Mouse (Mus musculus) ES-Bruce4 (cell line): ENCODE results near the gene Smim22. TPM values are rescaled to one million over a fixed set of nuclear protein-coding genes. Genes with fewer than 3 reads are reported as not detected.
A peak's percentile ranks its signal among the peaks of the same experiment; 100 is the strongest.

ENCODE experiments used
- H3K27ac ChIP-seq: 2 replicates; pipeline ENCODE4 v1.5.1; 2012; ENCODE audit warnings: low read length, inconsistent platforms; ENCODE audit not compliant: insufficient read depth
- H3K27me3 ChIP-seq: 2 replicates; pipeline ENCODE4 v1.6.1; 2012; ENCODE audit warnings: mild to moderate bottlenecking, low read length, inconsistent platforms; ENCODE audit not compliant: control insufficient read depth, poor library complexity, insufficient read depth, severe bottlenecking
- H3K36me3 ChIP-seq: 2 replicates; pipeline ENCODE4 v1.6.1; 2012; ENCODE audit warnings: inconsistent platforms, mild to moderate bottlenecking, low read length, moderate library complexity; ENCODE audit not compliant: control insufficient read depth, poor library complexity, insufficient read depth, severe bottlenecking
- H3K4me1 ChIP-seq: one replicate; pipeline ENCODE4 v1.8.1; 2011; ENCODE audit warnings: low read length; ENCODE audit not compliant: control insufficient read depth, insufficient read depth
- H3K4me3 ChIP-seq: 2 replicates; pipeline ENCODE4 v1.5.1; 2011; ENCODE audit warnings: low read depth, mild to moderate bottlenecking, low read length
- H3K9ac ChIP-seq: 2 replicates; pipeline ENCODE4 v1.6.1; 2012; ENCODE audit warnings: low read depth, mild to moderate bottlenecking, inconsistent platforms; ENCODE audit not compliant: poor library complexity, severe bottlenecking
- H3K9me3 ChIP-seq: replicated peaks from 2 replicates; pipeline ENCODE4 v1.6.1; 2012; ENCODE audit warnings: mild to moderate bottlenecking, low read length, inconsistent platforms; ENCODE audit not compliant: control insufficient read depth, poor library complexity, insufficient read depth, severe bottlenecking
- CTCF ChIP-seq: IDR thresholded peaks from one replicate; pipeline ENCODE4 v1.8.1; 2011; ENCODE audit warnings: low read depth, low read length
- EP300 ChIP-seq: IDR thresholded peaks from 2 replicates; pipeline ENCODE4 v1.6.1; 2011; ENCODE audit warnings: low read depth, low read length; ENCODE audit not compliant: insufficient read depth
- POLR2A ChIP-seq: IDR thresholded peaks from one replicate; pipeline ENCODE4 v1.8.1; 2011; ENCODE audit warnings: low read length; ENCODE audit not compliant: insufficient read depth
- polyA plus RNA-seq: library from polyadenylated mRNA; stranded (reverse); fragments of >200 nt; gene quantifications from 2 replicates; pipeline ENCODE4 v1.2.4, GENCODE M21; 2011; ENCODE audit warnings: low read depth; ENCODE audit not compliant: missing spikeins, insufficient read depth, insufficient read length

The Smim22 gene
- polyA plus RNA-seq, 1 experiment, result 7.7 TPM

GRCm38 (mm10) chr16:5013054-5013838 lies 6.2 kb downstream of the Smim22 start, which contains the start of gene Rogdi:
Gene Rogdi (minus strand): TSS chr16:5013553.
- Histone ChIP-seq H3K27ac (no peak within 1 kb of the TSS), H3K36me3 (peaks cover 12% of the 10 kb centered on the region), H3K9ac (peak within 1 kb of the TSS; percentile 49), H3K27me3 (no peaks in the 10 kb centered on the region), H3K4me1 (peaks cover 4% of the 10 kb centered on the region), H3K4me3 (peak within 1 kb of the TSS; percentile 88), H3K9me3 (no peaks in the 10 kb centered on the region)
- TF ChIP-seq POLR2A (peak; percentile 71), EP300 (no peak), CTCF (no peak)

- Histone ChIP-seq H3K4me1 (peaks cover 2% of the 10 kb centered on the region), H3K27ac (no peak overlapping the region; the same call in 1 of the 2 replicates), H3K36me3 (peaks cover 24% of the 10 kb centered on the region), H3K27me3 (no peaks in the 10 kb centered on the region), H3K9ac (no peak overlapping the region), H3K9me3 (no peaks in the 10 kb centered on the region), H3K4me3 (no peak overlapping the region)
- no peak for TF ChIP-seq CTCF
- TF ChIP-seq POLR2A, result no peak
- TF ChIP-seq EP300, result no peak
Measured at GRCm38 (mm10) chr16:5014578-5014977, 7.5 kb downstream of the Smim22 start.

DNA sequence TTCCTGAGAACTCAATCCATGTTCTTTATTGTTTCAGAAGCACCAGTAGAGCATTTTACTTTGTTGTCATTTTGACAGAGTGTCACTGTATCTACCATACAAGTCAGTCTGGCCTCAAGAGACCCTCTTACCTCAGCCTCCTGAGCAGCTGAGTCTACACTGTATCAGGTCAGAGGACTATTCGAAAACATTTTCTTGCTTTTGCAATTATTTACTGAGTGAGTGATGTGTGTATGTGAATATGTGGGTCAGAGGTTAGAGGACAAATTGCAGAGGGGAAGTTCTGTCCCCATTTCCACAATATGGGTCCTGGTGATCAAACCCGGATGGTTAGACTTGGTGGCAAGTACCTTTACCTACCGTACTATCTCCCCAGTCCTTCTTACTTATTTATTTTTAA lies 16.9 kb downstream of the Smim22 start:
- Histone ChIP-seq H3K36me3 (peaks cover 71% of the 10 kb centered on the region), H3K27ac (no peak overlapping the region), H3K27me3 (no peaks in the 10 kb centered on the region), H3K4me3 (no peak overlapping the region), H3K9ac (no peak overlapping the region), H3K4me1 (no peaks in the 10 kb centered on the region), H3K9me3 (no peaks in the 10 kb centered on the region)
- TF ChIP-seq CTCF, result no peak
- no peak for TF ChIP-seq POLR2A
- no peak for TF ChIP-seq EP300

- H3K36me3 ChIP-seq, result peaks cover 76% of the 10 kb centered on the region
- H3K4me3 ChIP-seq, result no peak overlapping the region
- no peaks in the 10 kb centered on the region for H3K9me3 ChIP-seq
- TF ChIP-seq EP300 (no peak), POLR2A (no peak), CTCF (no peak)
- no peak overlapping the region for H3K27ac ChIP-seq
- H3K4me1 ChIP-seq, result no peaks in the 10 kb centered on the region
- H3K9ac ChIP-seq, result no peak overlapping the region
- no peaks in the 10 kb centered on the region for H3K27me3 ChIP-seq
Measured at GRCm38 (mm10) chr16:5029847-5030246, 22.8 kb downstream of the Smim22 start.

DNA sequence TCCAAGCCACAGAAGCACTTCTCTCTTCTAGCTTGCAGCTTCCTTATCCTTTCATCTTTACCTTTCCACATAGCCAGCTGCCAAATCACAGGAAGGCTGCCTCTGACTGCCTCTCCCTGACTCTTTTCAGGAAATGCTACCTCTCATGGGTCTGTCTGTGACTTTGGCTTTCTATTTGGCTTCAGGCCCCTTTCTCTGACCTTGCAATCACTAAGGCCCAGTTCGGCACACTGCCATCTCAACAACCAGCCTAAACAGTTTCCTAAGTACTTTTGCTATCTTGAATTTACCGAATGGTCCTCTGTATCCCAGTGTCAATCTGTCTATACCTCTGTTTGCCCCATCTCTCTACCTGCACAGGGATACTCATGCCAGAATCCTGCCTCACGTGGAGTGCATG lies 28.5 kb downstream of the Smim22 start:
- H3K4me1 ChIP-seq, result no peaks in the 10 kb centered on the region
- TF ChIP-seq EP300 (no peak), POLR2A (no peak), CTCF (no peak)
- H3K27ac ChIP-seq, result no peak overlapping the region
- H3K4me3 ChIP-seq, result no peak overlapping the region
- H3K9me3 ChIP-seq, result no peaks in the 10 kb centered on the region
- H3K36me3 ChIP-seq, result peaks cover 77% of the 10 kb centered on the region
- no peak overlapping the region for H3K9ac ChIP-seq
- H3K27me3 ChIP-seq, result no peaks in the 10 kb centered on the region

GRCm38 (mm10) chr16:5036649-5037234 lies 29.7 kb downstream of the Smim22 start:
- Histone ChIP-seq H3K4me3 (no peak overlapping the region), H3K36me3 (peaks cover 74% of the 10 kb centered on the region), H3K27ac (no peak overlapping the region), H3K9ac (no peak overlapping the region), H3K4me1 (no peaks in the 10 kb centered on the region), H3K27me3 (no peaks in the 10 kb centered on the region), H3K9me3 (no peaks in the 10 kb centered on the region)
- no peak for TF ChIP-seq EP300
- no peak for TF ChIP-seq CTCF
- no peak for TF ChIP-seq POLR2A
